ENCODE assay signal across 29 mouse cellular contexts in genomic region chr12:4179671-4180233, GRCm38 (mm10). TPM values are rescaled to one million over a fixed set of nuclear protein-coding genes. Genes with fewer than 3 reads are reported as not detected.
DNase-seq lines count a peak whose midpoint lies in the region; ATAC-seq and TF ChIP-seq lines count a peak whose summit lies in the region.
"Had no signal": no experiment of that assay in that cellular context is flagged by ENCODE, and none has a peak within 500 bp of the region (broad histone marks: within the 10 kb centered on the region; RNA-seq: fewer than 3 reads in every experiment).

No protein-coding gene starts in this region.

- no peak for DNase-seq in heart, embryonic 10.5 days (ENCODE audit: low spot score)
- no peak for DNase-seq in heart, adult 18-20 months
- DNase-seq in 416B (ENCODE audit: low read depth) = peak; percentile 28
- DNase-seq in ZHBTc4 (ENCODE audit: low read depth, low spot score) = peak; percentile 34
- DNase-seq in spleen, postnatal 4 days (ENCODE audit: low spot score in 2 of 2) = no peak
- DNase-seq in heart, postnatal 4 days = no peak
- DNase-seq: cerebellum, adult 11-12 months; cerebellum, adult 9-11 months; embryo, embryonic 11 days; gastrocnemius, adult 2 months; kidney, adult 8-10 months; kidney, postnatal 4 days; right cerebral cortex, adult 18-20 months; thymus, adult 2 months had no signal

- no peaks in the 10 kb centered on the region for H3K27me3 ChIP-seq in heart, embryonic 10.5 days (ENCODE audit: insufficient read depth, poor library complexity, severe bottlenecking)
- peaks cover 2% of the 10 kb centered on the region; the same call in 1 of the 2 replicates for H3K27me3 ChIP-seq in E14TG2a.4 (ENCODE audit: insufficient read depth, low read length)
- H3K27me3 ChIP-seq in forebrain, embryonic 15.5 days = no peaks in the 10 kb centered on the region
- H3K27me3 ChIP-seq: CH12.LX; embryonic facial prominence, embryonic 12.5 days; heart, embryonic 15.5 days; hindbrain, embryonic 13.5 days; limb, embryonic 13.5 days; neural tube, embryonic 12.5 days had no signal

- 78% methylated on average over 6 of the region's 6 CpGs for WGBS in heart, embryonic 10.5 days
- WGBS in forebrain, embryonic 15.5 days = 87% methylated on average over 6 of the region's 6 CpGs

- no peak overlapping the region for H3K4me3 ChIP-seq in heart, embryonic 10.5 days
- H3K4me3 ChIP-seq in E14TG2a.4 (replicated peaks; ENCODE audit: low read length) = peak overlapping the region; percentile 55
- no peak overlapping the region for H3K4me3 ChIP-seq in forebrain, embryonic 15.5 days
- H3K4me3 ChIP-seq: embryonic facial prominence, embryonic 12.5 days; gastrocnemius, adult 2 months; heart, embryonic 15.5 days; hindbrain, embryonic 13.5 days; limb, embryonic 13.5 days; midbrain, embryonic 10.5 days; neural tube, embryonic 12.5 days had no signal

- peaks cover 6% of the 10 kb centered on the region; the same call in 1 of the 2 replicates for H3K4me1 ChIP-seq in heart, embryonic 10.5 days
- peaks cover 53% of the 10 kb centered on the region for H3K4me1 ChIP-seq in E14TG2a.4 (replicated peaks; ENCODE audit: low read depth, low read length)
- H3K4me1 ChIP-seq in forebrain, embryonic 15.5 days = no peaks in the 10 kb centered on the region
- H3K4me1 ChIP-seq: heart, embryonic 15.5 days had no signal

- no peak for ATAC-seq in forebrain, embryonic 15.5 days (replicated peaks)
- ATAC-seq: forebrain, embryonic 14.5 days; intestine, embryonic 16.5 days; midbrain, embryonic 16.5 days had no signal

- H3K9ac ChIP-seq in forebrain, embryonic 15.5 days (replicated peaks) = no peak overlapping the region
- H3K9ac ChIP-seq: embryonic facial prominence, embryonic 12.5 days; heart, embryonic 15.5 days; hindbrain, embryonic 13.5 days; limb, embryonic 13.5 days; neural tube, embryonic 12.5 days had no signal

- no peaks in the 10 kb centered on the region for H3K9me3 ChIP-seq in heart, embryonic 10.5 days
- H3K9me3 ChIP-seq in E14TG2a.4 (ENCODE audit: low read length) = no peaks in the 10 kb centered on the region
- no peaks in the 10 kb centered on the region for H3K9me3 ChIP-seq in forebrain, embryonic 15.5 days
- H3K9me3 ChIP-seq: embryonic facial prominence, embryonic 12.5 days; heart, embryonic 15.5 days; hindbrain, embryonic 13.5 days; limb, embryonic 13.5 days; midbrain, embryonic 10.5 days; neural tube, embryonic 12.5 days had no signal

- H3K4me2 ChIP-seq in forebrain, embryonic 15.5 days (replicated peaks) = no peak overlapping the region
- H3K4me2 ChIP-seq: embryonic facial prominence, embryonic 12.5 days; heart, embryonic 15.5 days; hindbrain, embryonic 13.5 days; limb, embryonic 13.5 days; liver, embryonic 11.5 days; neural tube, embryonic 12.5 days had no signal

- no peaks in the 10 kb centered on the region for H3K36me3 ChIP-seq in heart, embryonic 10.5 days
- H3K36me3 ChIP-seq in E14TG2a.4 (ENCODE audit: insufficient read depth, low read length) = 0 out of 2 replicates have a peak, but pooled peaks cover 4% of the 10 kb centered on the region
- no peaks in the 10 kb centered on the region for H3K36me3 ChIP-seq in forebrain, embryonic 15.5 days
- H3K36me3 ChIP-seq: embryonic facial prominence, embryonic 12.5 days; midbrain, embryonic 10.5 days; neural tube, embryonic 12.5 days had no signal

- 0 out of 2 replicates have a peak overlapping the region, but pooled peaks have one; percentile 3 for H3K27ac ChIP-seq in heart, embryonic 10.5 days
- no peak overlapping the region for H3K27ac ChIP-seq in forebrain, embryonic 15.5 days (replicated peaks)
- H3K27ac ChIP-seq: embryonic facial prominence, embryonic 12.5 days; gastrocnemius, adult 2 months; heart, embryonic 15.5 days; hindbrain, embryonic 13.5 days; kidney, postnatal 0 days; limb, embryonic 13.5 days; macrophage; neural tube, embryonic 12.5 days had no signal

- TF ChIP-seq CTCF in E14TG2a.4 (conservative IDR thresholded peaks at IDR 0.05; ENCODE audit: low read length) = no peak

RNA-seq across cellular contexts. Expression of gene Adcy3, which starts 46.8 kb away (rescaled TPM):
- polyA plus RNA-seq in heart, embryonic 10.5 days (2016; fragmentation: Nextera tagmentation; extraction: Ambion mirVana) = 5.7 and 6.8 TPM in 2 replicates
- total RNA-seq in heart, adult 18-20 months (2021) = 1 to 10 TPM; 3.4 to 5.2 TPM
- 1 to 10 TPM; 5.5 to 5.7 TPM for total RNA-seq in heart, postnatal 4 days (2021)
- 11.0 and 13.3 TPM in 2 replicates for polyA plus RNA-seq in forebrain, embryonic 15.5 days (2015; fragmentation: Nextera tagmentation; extraction: Ambion mirVana)

RNA-seq across cellular contexts. Expression of gene Ptrhd1, which starts 54.1 kb away (rescaled TPM):
- polyA plus RNA-seq in heart, embryonic 10.5 days (2016; fragmentation: Nextera tagmentation; extraction: Ambion mirVana) = 6.9 and 8.2 TPM in 2 replicates
- total RNA-seq in heart, adult 18-20 months (2021) = 1 to 10 TPM; 3.9 to 4.6 TPM
- total RNA-seq in heart, postnatal 4 days (2021) = 1 to 10 TPM; 5.5 to 5.6 TPM
- 5.5 and 5.6 TPM in 2 replicates for polyA plus RNA-seq in forebrain, embryonic 15.5 days (2015; fragmentation: Nextera tagmentation; extraction: Ambion mirVana)

RNA-seq across cellular contexts. Expression of gene Cenpo, which starts 54.3 kb away (rescaled TPM):
- polyA plus RNA-seq in heart, embryonic 10.5 days (2016; fragmentation: Nextera tagmentation; extraction: Ambion mirVana) = 10.9 and 14.5 TPM in 2 replicates
- 1 to 10 TPM; 1.8 to 2.9 TPM for total RNA-seq in heart, adult 18-20 months (2021)
- 10 to 100 TPM in 1 of 2 experiments, 1 to 10 TPM in 1; 9.9 to 11.3 TPM for total RNA-seq in heart, postnatal 4 days (2021)
- 9.7 and 11.4 TPM in 2 replicates for polyA plus RNA-seq in forebrain, embryonic 15.5 days (2015; fragmentation: Nextera tagmentation; extraction: Ambion mirVana)

Comparison
In these comparisons a context has a peak if more than half of its experiments do, and no peak if none do; other contexts are left out.
1. DNase-seq: peak in 416B (single experiment) and ZHBTc4 (single experiment); none in heart, embryonic 10.5 days (single experiment), heart, adult 18-20 months (0 of 2), spleen, postnatal 4 days (0 of 2) and heart, postnatal 4 days (single experiment).